Mouse (Mus musculus) neural tube, embryonic 13.5 days (tissue): Measurements from ENCODE around the gene Acyp2. TPM values are rescaled to one million over a fixed set of nuclear protein-coding genes. Genes with fewer than 3 reads are reported as not detected.
"Not testable (repeated sequence)": the region's sequence is repeated elsewhere in the genome, so short reads cannot be mapped to it uniquely, and the experiment has no call there.

ENCODE experiments used
- ATAC-seq: fragments of 200-750 bp; cut with Nextera tagmentation; 2 replicates; pipeline ENCODE4 v1.8.0; 2017; ENCODE audit warnings: low read depth, mild to moderate bottlenecking, moderate TSS enrichment, moderate library complexity
- H3K27ac ChIP-seq: fragments of 300-500 bp; sonication (generic); replicated peaks from 2 replicates; pipeline ENCODE4 v1.5.1; 2015; ENCODE audit warnings: moderate library complexity, mild to moderate bottlenecking, inconsistent platforms
- H3K27me3 ChIP-seq: fragments of 300-500 bp; sonication (generic); 2 replicates; pipeline ENCODE4 v1.6.1; 2015; ENCODE audit warnings: mild to moderate bottlenecking, inconsistent platforms
- H3K36me3 ChIP-seq: fragments of 300-500 bp; sonication (generic); 2 replicates; pipeline ENCODE4 v1.6.1; 2015; ENCODE audit warnings: mild to moderate bottlenecking, inconsistent platforms
- H3K4me1 ChIP-seq: fragments of 300-500 bp; sonication (generic); replicated peaks from 2 replicates; pipeline ENCODE4 v1.6.1; 2015; ENCODE audit warnings: inconsistent platforms
- H3K4me2 ChIP-seq: fragments of 300-500 bp; sonication (generic); 2 replicates; pipeline ENCODE4 v1.6.1; 2015; ENCODE audit warnings: inconsistent platforms, mild to moderate bottlenecking, moderate library complexity
- H3K4me3 ChIP-seq: fragments of 300-500 bp; sonication (generic); 2 replicates; pipeline ENCODE4 v1.5.1; 2015; ENCODE audit warnings: mild to moderate bottlenecking, inconsistent platforms
- H3K9ac ChIP-seq: fragments of 300-500 bp; sonication (generic); 2 replicates; pipeline ENCODE4 v1.6.1; 2015; ENCODE audit warnings: moderate library complexity, mild to moderate bottlenecking, inconsistent platforms
- H3K9me3 ChIP-seq: fragments of 300-500 bp; sonication (generic); 2 replicates; pipeline ENCODE4 v1.6.1; 2016; ENCODE audit warnings: inconsistent platforms
- WGBS: fragments of 180-500 bp; shearing (Covaris S2); methylation state at CpG from one replicate; pipeline ENCODE4 v1.1.7; 2015; 5-methylcytosine and 5-hydroxymethylcytosine counted together
- polyA plus RNA-seq: library from polyadenylated mRNA; unstranded; fragments of >200 nt; fragmentation: Nextera tagmentation; extraction: Ambion mirVana; gene quantifications from 2 replicates; pipeline ENCODE4 v1.2.1, GENCODE M21; 2015

Gene Acyp2
- polyA plus RNA-seq, 1 experiment from 2014 or later, result 37.9 TPM

DNA sequence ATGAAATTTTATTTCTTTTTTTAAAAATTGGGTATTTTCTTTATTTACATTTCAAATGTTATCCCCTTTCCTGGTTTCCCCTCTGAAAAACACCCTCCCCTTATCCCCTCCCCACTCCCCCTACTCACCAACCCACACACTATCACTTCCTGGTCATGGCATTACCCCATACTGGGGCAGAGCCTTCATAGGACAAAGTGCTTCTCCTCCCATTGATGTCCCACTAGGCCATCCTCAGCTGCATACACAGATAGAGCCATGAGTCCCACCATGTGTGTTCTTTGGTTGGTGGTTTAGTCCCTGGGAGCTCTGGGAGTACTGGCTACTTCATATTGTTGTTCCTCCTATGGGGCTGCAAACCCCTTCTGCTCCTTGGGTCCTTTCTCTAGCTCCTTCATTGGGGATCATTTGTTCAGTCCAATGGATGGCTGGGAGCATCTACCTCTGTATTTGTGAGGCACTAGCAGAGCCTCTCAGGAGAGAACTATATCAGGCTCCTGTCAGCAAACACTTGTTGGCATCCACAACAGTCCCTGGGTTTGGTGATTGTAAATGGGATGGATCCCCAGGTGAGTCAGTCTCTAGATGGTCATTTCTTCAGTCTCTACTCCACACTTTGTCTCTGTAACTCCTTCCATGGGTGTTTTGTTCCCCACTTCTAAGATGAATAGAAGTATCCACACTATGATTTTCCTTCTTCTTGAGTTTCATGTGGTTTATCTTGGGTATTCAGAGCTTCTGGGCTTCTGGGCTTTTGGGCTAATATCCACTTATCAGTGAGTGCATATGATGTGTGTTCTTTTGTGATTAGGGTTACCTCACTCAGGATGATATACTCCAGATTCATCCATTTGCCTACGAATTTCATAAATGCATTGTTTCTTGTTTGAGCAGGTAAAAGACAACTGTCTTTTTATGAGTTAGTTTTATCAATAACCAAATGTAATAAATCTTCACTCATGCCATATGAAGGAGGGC lies 27.7 kb downstream of the Acyp2 start:
- WGBS, result 86% methylated on average over 1 of the region's 1 CpGs
- H3K4me1 ChIP-seq, H3K27ac ChIP-seq, H3K4me2 ChIP-seq, H3K9ac ChIP-seq, H3K36me3 ChIP-seq, H3K27me3 ChIP-seq, H3K4me3 ChIP-seq, H3K9me3 ChIP-seq, ATAC-seq: not testable (repeated sequence)

- Histone ChIP-seq H3K9ac (no peak overlapping the region), H3K9me3 (no peaks in the 10 kb centered on the region), H3K4me2 (no peak overlapping the region), H3K4me3 (no peak overlapping the region), H3K36me3 (no peaks in the 10 kb centered on the region), H3K27ac (no peak overlapping the region), H3K4me1 (no peaks in the 10 kb centered on the region), H3K27me3 (no peaks in the 10 kb centered on the region)
- 62% methylated on average over 4 of the region's 4 CpGs for WGBS
- no peak for ATAC-seq
Measured at GRCm38 (mm10) chr11:30618235-30618634, 31.2 kb downstream of the Acyp2 start.

DNA sequence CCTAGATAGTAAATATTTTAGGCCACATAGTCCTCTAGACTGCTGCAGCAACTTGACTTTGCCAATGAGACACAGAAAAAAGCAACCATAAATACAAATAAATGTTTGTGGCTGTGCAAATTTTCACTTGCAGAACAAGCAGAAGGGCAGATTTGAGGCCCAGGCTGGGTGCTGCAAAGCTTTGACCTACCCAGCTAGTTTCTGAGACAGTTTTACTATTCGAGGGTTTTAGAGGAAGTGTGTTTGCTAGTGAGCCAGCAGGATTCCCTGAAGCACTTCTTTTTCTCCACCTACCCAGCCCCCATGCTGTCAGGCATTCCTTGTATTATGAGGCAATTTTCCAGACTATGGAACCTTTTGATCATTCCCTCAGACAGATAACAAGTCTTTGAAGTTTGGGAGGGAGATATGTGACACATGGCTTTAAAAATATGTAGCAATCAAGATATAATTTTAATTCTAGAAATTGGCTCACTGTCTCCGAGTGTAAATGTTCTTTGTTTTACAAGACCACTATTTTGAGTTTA lies 31.8 kb downstream of the Acyp2 start:
- Histone ChIP-seq H3K27ac (no peak overlapping the region), H3K4me3 (no peak overlapping the region), H3K27me3 (no peaks in the 10 kb centered on the region), H3K9ac (no peak overlapping the region), H3K4me2 (no peak overlapping the region), H3K4me1 (no peaks in the 10 kb centered on the region), H3K36me3 (no peaks in the 10 kb centered on the region), H3K9me3 (no peaks in the 10 kb centered on the region)
- 38% methylated on average over 2 of the region's 2 CpGs for WGBS
- no peak for ATAC-seq

DNA sequence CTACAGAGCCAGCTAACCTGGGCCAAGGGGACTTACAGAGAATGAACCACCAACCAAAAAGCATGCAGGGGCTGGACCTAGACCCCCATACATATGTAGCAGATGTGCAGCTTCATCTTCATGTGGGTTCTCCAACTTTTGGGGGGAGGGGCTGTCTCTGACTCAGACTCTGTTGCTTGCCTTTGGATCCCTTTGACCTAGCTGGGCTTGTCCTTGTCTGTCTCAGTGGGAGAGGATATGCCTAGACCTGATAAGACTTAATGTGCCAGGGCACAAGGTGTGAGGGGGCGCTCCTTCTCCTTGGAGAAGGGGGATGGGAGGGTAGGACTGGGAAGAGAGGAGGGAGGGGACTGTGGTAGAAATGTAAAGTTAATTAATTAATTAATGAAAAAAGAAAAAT lies 33.4 kb downstream of the Acyp2 start:
- 95% methylated on average over 1 of the region's 1 CpGs for WGBS
- no peaks in the 10 kb centered on the region for H3K36me3 ChIP-seq
- ATAC-seq, result no peak

DNA sequence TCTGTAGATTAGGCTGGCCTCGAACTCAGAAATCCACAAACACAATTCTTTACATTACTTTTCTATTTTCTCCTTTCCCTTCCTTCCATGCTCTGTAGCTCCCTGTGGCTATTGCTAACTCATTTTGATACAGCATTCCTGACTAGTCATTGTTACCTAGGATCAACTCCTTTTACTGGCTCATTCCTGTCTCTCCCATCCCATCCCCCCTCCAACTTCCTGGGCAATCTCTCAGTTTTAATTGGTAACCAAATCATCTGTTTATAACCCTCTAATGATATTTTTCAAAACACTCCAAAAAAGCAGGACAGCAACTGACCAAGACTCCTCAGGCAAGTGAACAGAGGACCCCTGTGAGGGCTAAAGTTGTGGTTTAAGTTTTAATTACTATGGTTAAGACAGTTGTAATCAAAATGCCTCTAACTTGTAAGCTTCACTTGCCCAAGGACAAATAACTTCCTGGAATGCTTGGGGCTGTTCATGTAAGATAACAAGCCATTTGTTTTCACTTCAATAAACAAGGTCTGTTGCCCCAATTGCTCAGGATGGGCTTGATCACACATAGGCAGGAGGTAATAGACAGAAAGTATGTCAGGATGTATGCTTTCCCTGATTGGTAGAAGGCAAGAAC lies 35.4 kb downstream of the Acyp2 start:
- H3K9me3 ChIP-seq, result no peaks in the 10 kb centered on the region
- no peak for ATAC-seq
- no peak overlapping the region for H3K27ac ChIP-seq
- H3K9ac ChIP-seq, result no peak overlapping the region
- no peaks in the 10 kb centered on the region for H3K27me3 ChIP-seq
- H3K4me2 ChIP-seq, result no peak overlapping the region
- WGBS, result 78% methylated on average over 1 of the region's 1 CpGs
- no peaks in the 10 kb centered on the region for H3K4me1 ChIP-seq
- no peak overlapping the region for H3K4me3 ChIP-seq
- H3K36me3 ChIP-seq, result no peaks in the 10 kb centered on the region

More for the DNA sequence above, 33.4 kb downstream of the Acyp2 start:
- H3K4me3 ChIP-seq, result no peak overlapping the region
- H3K27ac ChIP-seq, result no peak overlapping the region
- no peaks in the 10 kb centered on the region for H3K4me1 ChIP-seq
- no peaks in the 10 kb centered on the region for H3K9me3 ChIP-seq
- no peak overlapping the region for H3K4me2 ChIP-seq
- H3K27me3 ChIP-seq, result no peaks in the 10 kb centered on the region
- H3K9ac ChIP-seq, result no peak overlapping the region

GRCm38 (mm10) chr11:30612699-30613098 lies 36.7 kb downstream of the Acyp2 start:
- Histone ChIP-seq H3K9ac (no peak overlapping the region), H3K36me3 (no peaks in the 10 kb centered on the region), H3K4me2 (no peak overlapping the region), H3K9me3 (no peaks in the 10 kb centered on the region), H3K4me3 (no peak overlapping the region), H3K27ac (no peak overlapping the region), H3K27me3 (no peaks in the 10 kb centered on the region), H3K4me1 (no peaks in the 10 kb centered on the region)
- no peak for ATAC-seq

DNA sequence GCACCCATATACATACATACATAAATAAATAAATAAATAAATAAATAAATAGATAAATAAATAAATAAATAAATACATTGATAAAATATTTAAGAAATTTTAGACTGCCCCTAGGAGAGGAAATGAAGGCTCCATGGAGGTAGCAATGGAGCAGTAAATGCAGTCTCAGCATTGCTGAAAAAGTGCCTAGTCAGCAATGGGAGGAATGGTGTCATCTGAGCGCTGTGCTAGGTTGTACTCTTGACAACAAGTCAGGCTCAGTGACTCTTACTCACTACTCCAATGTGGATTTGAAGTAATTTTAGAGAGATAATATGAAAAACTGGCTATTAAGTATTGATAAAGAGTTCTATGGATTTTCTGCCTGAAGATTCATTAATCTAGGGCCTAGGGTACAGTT lies 40.1 kb downstream of the Acyp2 start:
- Histone ChIP-seq H3K4me2 (no peak overlapping the region), H3K9me3 (no peaks in the 10 kb centered on the region), H3K4me1 (no peaks in the 10 kb centered on the region), H3K27me3 (no peaks in the 10 kb centered on the region), H3K36me3 (no peaks in the 10 kb centered on the region), H3K4me3 (no peak overlapping the region), H3K27ac (no peak overlapping the region), H3K9ac (no peak overlapping the region)
- WGBS, result 96% methylated on average over 1 of the region's 1 CpGs
- no peak for ATAC-seq

DNA sequence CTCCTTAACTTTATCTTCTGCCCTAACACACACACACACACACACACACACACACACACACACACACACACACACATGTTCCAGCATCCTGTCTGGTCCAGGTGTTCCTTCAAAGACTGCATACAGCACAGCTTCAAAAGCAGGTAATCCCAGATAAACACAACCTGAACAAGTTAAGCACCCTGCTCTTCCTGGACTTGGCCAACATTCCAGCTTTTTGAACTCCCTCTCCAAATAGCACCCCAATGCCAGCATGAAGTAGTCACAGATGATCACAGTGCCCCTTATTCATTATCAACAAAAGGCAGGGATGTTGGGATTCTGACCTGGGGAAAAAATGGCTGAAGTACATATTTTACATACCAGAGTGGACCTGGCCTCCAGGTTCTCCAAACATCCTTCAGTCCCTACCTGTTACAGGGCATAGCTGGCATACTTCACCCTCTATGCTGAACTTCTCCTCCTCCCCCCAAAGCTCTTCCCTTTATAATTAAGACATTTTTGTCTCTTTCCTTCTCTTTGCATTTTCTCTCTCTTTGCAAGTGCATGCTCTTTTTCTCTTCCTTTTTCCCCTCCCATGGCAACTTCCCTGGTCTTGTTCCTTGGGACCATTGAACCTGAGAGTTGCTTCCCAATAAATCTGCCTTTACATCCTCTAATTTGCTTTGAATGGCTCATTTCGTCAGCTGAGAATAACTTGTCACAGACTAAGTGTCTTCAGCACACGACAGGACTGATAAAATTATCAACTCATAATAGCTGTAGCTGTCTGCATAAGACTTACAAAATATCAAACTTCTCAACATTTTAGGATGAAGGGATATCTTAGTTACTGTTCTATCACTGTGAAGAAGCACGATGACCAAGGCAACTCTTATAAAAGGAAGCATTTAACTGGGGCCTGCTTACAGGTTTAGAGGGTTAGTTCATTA lies 41.5 kb downstream of the Acyp2 start:
- Histone ChIP-seq H3K4me1 (no peaks in the 10 kb centered on the region), H3K9ac (no peak overlapping the region), H3K4me3 (no peak overlapping the region), H3K27me3 (no peaks in the 10 kb centered on the region), H3K36me3 (no peaks in the 10 kb centered on the region), H3K4me2 (no peak overlapping the region), H3K27ac (no peak overlapping the region), H3K9me3 (no peaks in the 10 kb centered on the region)
- no peak for ATAC-seq
- WGBS, result 82% methylated on average over 3 of the region's 3 CpGs

DNA sequence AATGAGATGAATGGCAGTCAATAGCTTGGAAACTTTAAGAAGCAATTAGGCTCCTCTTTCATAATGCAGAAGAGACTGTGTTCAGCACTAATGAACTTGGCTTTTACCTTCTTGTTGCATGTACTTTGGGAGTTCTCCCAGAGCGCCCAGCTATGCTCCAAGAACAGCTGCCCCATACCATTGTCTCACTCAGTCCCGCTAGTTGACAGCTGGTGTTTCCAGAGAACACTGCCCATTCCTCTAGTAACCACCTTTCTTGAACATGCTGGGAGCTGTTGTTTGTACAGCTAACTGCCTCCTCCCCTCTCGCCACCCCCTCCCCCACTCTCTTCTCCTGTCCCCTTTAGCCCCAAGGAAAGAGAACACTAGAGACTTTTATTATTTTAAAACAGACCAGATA lies 52.1 kb downstream of the Acyp2 start:
- Histone ChIP-seq H3K36me3 (no peaks in the 10 kb centered on the region), H3K9me3 (no peaks in the 10 kb centered on the region), H3K27ac (no peak overlapping the region), H3K4me1 (no peaks in the 10 kb centered on the region), H3K4me2 (no peak overlapping the region), H3K9ac (no peak overlapping the region), H3K4me3 (no peak overlapping the region), H3K27me3 (no peaks in the 10 kb centered on the region)
- ATAC-seq, result no peak
- WGBS, result 70% methylated on average over 3 of the region's 3 CpGs

- no peak overlapping the region for H3K4me2 ChIP-seq
- no peaks in the 10 kb centered on the region for H3K4me1 ChIP-seq
- 86% methylated on average over 2 of the region's 2 CpGs for WGBS
- no peak overlapping the region for H3K9ac ChIP-seq
- H3K4me3 ChIP-seq, result no peak overlapping the region
- H3K36me3 ChIP-seq, result no peaks in the 10 kb centered on the region
- H3K9me3 ChIP-seq, result peaks cover 7% of the 10 kb centered on the region
- no peak overlapping the region for H3K27ac ChIP-seq
- H3K27me3 ChIP-seq, result no peaks in the 10 kb centered on the region
- no peak for ATAC-seq
Measured at GRCm38 (mm10) chr11:30580008-30580407, 69.4 kb downstream of the Acyp2 start.

GRCm38 (mm10) chr11:30578931-30579330 lies 70.5 kb downstream of the Acyp2 start:
- Histone ChIP-seq H3K27ac (no peak overlapping the region), H3K27me3 (no peaks in the 10 kb centered on the region), H3K9me3 (peaks cover 7% of the 10 kb centered on the region), H3K4me2 (no peak overlapping the region), H3K9ac (no peak overlapping the region), H3K36me3 (no peaks in the 10 kb centered on the region), H3K4me1 (no peaks in the 10 kb centered on the region), H3K4me3 (no peak overlapping the region)
- no peak for ATAC-seq
- 81% methylated on average over 2 of the region's 2 CpGs for WGBS
